Mouse (Mus musculus) CD8-positive naive resting alpha-beta T cell, adult 2 months (primary cell): ENCODE measurements around the gene Txndc16.

Experiments
- DNase-seq, 2 experiments: peaks; one replicate each; pipeline ENCODE4 v3.0.0; 2022; ENCODE audit warnings: low read depth in 2 of 2, low spot score in 2 of 2

The Txndc16 gene

DNA sequence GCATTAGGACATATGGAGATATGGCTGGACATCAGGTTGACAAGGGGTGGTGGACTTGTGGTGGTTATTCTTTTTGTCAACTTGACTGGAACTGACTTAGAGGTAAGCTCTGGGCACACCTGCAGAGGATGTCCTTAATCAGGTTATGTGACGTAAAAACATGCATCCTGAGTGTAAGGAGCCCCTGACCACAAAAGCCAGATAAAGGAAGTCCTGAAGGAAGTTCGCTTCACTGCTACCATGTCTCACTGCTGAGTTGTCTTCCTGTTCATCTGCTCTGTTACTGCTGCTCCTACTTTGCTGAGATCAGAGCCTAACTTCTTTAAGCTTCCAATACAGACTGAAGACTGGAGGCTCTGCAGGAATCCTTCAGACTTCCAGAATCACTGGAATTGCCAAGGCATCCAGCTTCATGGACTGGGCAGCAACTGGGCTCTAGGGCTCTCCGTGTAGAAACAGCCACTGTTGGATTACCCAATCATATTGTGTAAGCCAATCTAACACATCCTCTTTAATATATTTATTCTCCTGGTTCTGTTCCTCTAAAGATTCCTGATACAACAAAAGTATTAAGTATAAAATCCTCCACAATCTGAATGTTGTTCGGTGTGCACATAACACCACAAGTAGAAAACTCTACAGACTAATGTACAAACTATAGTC lies 64.5 kb downstream of the Txndc16 start:
- DNase-seq = peak; percentile 2 to 18

DNA sequence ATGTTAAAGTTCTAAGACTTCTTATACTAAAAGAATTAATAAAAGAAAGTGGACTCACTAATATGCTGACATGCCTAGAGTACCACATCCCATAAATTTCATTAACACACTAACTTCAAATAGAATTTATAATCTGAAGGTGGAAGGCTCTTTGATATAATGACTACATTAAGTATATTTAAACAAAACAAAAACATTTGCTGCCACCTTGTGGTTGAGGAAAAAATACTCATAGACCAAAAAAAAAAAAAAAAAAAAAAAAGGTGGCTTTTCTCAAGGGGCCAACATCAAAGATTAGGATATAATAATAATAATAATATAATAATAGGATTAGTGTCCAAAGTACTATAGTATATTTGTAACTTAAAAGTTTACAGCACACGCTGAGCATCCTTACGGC lies 66.9 kb downstream of the Txndc16 start:
- DNase-seq = no peak

DNA sequence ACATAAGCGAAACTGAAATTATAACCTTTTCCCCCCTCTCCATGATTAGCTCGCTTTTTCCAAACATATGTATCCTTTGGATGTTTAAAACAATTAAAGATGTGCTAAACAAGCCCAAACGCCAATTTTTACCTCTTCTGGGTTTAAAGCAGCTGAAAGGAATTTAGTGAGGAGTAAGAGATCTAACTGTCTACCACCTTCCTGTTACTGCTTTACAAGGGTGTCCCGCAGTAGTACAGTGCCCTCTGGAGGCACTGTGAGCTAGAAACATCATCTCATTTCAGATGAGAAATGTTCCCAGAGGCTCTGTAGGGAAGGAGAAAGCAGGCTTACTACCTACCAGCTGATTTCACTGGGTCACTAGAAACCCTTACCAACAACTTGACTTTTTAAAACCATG lies 77.6 kb downstream of the Txndc16 start:
- peak; percentile 7 to 8 for DNase-seq

DNA sequence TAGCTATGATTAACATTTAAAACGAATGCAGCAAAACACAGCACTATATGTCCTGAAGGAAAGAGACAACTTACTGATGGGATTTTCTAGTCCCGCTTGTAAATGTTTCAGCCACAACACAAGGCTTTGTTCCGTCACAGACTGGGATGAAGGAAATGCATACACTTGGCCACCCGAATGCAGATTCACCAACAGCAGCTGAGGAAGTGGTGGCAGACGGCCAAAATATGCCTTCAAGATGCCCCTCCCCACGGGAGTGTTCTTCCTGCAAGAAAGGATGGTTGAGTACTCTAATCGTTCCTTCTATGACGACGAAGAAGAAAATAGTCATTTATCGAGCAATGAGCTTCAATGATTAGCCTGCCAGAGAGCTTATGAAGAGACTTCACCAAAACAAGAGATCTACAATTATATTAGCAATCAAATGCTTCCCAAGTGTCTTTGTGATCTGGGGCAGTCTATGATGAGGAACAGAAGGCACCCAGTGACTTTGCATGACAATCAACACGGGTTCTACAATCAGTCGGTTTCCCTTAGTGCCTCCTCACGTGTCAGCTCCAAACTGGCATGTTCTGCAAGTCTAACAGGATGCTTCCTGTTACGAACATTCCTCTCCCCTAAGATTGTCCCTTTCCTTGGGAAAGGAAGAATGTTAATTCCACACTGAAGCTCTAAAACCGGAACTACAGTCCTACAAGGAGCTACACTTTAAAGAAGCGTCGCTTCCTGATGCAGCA lies 79.6 kb downstream of the Txndc16 start:
- no peak for DNase-seq

DNA sequence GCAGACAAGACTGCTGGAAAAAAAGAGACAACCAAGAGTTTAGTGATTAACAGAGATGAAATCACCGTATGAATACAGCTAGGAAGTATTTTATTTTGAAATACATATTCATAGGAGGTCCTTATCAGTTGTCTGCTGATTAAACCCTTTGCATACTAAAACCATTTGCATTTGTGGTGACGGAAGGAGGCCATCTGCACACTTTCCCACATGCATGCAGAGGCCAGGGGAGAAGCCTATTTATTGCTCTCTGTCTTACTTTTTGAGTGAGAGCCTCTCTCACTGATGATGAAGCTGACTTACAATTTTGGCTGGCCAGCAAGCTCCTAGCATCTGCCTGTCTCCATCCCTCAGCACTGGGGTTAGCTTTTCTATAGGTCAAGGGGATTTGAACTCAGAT lies 84.2 kb downstream of the Txndc16 start:
- no peak for DNase-seq

DNA sequence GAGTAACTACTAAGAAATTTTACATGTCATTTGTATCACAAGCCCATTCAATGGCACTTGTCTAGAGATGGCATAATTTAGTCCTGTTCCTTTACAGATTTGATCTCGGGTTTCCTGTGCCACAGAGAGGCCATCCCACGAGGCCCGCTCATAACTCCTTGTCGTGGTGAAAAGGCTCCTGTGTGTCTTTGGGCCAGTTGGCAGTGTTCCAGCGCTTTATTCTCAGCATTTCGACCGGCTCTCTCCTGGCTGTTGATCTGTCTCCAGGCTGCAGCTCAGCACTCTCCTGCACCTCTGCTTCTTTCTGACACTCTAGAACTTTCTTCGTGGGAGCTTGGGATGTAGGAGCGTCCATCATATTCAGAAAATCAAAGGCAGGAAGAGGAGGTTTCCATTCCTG lies 84.6 kb downstream of the Txndc16 start:
- DNase-seq = no peak

DNA sequence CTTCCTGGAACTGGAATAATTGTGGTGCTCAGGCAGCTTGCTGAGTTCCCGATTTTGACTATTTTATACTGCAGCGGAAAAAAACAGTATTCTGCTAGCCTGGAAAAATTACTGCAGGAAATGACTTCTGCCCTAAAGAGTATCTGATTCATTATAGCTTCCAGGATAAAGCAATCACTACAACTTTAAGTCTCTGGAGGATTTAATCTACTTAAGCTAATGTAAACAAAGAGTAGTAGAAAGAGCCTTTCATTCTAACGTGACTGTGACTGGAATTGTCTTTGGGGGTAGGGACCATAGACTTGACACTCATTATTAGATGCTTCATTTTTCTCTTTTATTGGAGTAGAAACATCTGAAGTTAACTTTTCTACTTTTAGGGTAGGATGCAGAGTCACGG lies 101.8 kb downstream of the Txndc16 start:
- DNase-seq = no peak

DNA sequence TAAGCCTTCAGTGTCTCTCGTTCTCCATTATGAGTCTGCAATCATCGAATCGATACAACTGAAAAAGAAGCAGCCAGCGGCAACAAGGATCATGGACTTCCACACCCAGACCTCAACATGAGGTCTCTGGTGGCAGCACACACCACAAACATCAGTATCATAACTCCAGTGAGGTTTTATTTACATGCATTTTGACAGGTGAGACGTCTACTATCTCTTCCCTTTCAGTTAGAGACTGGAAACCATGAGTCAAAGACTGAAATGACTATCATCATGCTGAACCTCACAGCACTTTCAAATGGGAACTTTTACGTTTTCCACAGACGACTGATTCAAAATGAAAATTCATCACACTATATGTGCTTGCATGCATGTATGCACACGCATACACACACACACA lies 117.9 kb downstream of the Txndc16 start:
- no peak for DNase-seq

DNA sequence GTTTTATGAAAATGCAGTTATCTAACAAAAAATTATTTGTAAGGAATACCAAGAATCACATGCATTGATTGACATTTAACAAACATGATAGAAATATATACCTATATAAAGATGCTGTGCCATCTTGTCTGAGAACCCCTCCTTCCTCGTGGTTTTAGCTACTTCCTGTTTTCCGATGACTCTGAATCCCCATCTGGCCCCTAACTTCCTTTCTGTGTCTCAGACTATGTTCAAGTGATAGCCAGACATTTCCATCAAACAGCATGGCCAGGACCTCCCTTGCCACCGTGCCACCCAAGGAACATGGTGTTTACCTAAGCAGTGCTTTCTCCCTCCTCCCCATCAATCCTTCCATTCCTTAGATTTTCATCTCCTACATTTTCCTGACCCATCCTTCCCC lies 127.8 kb downstream of the Txndc16 start:
- no peak for DNase-seq

DNA sequence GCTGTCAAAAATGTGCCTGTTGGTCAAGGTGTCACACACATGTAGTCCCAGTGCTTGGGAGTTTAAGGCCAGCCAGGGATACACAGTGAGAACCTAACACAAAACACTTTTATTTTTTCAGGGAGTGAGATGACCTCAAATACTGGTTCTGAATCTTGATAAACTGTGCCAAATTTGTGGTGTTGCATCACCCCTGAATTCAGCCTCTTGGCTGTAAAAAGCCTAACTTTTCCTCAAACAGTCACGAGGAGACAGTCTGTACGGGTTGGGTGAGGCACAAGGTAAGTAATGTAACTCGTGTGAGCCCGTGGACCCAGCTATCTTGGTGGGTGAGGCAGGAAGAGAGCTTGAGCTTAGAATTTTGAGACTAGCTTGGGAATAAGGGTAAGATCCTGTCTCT lies 130.1 kb downstream of the Txndc16 start:
- DNase-seq = no peak

DNA sequence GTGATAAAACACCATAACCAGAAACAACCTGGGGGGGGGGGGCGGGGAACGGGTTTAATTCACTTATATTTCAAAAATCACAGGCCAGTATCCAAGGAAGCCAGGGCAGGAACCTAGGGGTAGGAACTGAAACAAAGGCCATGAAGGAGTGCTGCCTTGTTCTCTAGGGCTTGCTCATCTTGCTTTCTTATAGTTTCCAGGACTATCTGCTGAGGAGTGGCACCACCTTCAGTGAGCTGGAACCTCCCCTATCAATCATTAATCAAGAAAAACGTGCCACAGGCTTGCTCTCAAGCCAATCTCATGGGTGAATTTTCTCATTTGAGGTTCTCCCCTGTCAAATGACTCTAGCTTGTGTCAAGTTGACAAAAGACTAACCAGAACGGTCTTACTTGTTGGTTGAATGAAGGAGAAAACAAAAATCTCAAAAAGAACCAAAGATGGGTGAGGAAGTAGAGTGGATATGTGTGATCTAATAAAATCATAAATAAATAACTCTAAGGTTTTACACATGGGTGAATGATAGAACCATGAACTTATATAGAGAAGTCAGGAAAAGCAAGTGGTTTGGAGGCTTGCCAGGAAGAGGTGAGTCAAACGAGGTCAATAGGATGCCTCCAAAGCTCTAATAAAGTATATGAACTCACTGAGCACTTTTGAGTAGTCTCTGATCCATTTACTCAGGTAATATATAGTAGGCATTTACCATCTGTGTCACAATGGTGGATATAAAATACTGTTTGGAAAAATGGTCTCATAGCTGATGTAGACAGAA lies 134.3 kb downstream of the Txndc16 start:
- no peak for DNase-seq

DNA sequence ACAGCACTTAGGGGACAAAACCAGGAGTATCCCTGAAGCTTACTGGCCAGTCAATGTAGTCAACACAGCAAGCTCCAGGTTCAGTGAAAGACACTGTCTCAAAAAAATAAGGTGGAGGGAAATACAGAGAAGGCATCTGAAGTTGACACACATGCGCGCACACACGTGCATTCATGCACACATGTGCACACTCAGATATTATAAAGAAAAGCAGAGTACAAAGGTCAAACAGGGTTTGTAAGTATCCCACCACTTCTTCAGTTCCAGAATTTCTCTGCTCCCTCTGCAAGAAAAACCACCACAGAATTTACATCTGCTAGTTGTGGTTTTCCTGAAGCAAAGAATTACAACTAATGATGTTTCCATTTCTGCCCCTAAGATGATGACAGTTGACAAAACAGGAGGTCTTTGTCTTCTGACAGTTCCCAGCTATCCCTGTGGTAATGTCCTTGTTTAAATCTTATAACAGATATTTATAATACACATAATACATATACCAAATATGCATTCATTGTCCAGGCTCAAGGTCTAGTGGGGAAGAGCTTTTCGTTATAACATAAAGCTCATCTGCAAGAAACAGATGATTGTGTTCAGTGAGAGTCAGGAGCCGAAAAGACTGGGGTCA lies 135.4 kb downstream of the Txndc16 start:
- DNase-seq = no peak

DNA sequence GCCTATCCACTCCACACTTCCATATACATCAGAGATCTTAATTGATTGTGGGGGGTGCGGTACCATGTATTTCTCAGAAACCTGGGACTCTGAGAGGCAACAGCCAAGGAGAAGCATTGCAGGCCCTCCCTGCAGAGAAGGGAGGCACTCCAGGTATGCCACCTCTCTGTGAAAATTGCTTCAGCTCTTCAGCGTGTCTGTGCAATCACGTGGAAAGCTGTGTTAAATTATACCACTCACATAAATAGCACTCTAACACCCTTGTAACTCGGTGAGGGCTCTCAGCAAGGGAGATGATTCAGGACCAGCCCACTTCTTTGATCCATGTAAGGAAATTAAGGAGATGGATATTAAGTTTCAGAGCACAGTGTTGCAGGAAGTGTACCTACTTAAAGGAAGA lies 136.6 kb downstream of the Txndc16 start:
- no peak for DNase-seq
